Mouse (Mus musculus): ENCODE results near the gene Atf4. TPM values are rescaled to one million over a fixed set of nuclear protein-coding genes. Genes with fewer than 3 reads are reported as not detected.

The Atf4 gene
- 134 and 150 TPM in 2 replicates for polyA plus RNA-seq (2015; fragmentation: Nextera tagmentation; extraction: Ambion mirVana)

- Histone ChIP-seq H3K4me1 (ENCODE audit: control insufficient read depth, insufficient read depth, low read length) (peaks cover 41% of the 10 kb centered on the region), H3K9ac (ENCODE audit: low read length) (peak within 1 kb of the TSS; percentile 100)
These were observed at the start of gene Atf4 for GRCm38 (mm10) chr15:80254847-80255645. Gene Atf4 (plus strand): TSS chr15:80255184.

DNA sequence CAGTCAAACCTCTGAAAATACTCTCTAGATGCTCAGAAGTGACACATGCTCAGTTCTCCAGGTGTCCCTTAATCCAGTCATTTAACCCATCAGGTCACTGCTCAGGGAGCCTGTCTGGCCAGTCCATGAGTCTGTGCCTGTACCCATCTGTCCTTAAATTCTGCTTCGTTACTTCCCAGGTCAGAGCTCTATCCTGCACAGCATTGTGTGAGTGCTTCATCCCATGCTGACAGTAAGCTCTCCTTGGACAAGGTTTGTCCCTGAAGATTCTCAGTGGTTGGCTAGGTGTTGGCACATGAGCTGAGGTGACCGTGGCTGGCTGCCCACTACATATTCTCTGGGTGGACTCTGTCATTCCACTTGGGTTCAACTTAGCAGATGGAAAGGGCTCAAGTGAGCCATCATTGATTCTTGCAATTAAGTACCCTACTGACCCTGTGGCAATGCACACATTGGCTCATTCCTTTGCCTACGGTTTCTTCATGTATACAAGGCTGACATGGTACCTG, 48.9 kb upstream of the Atf4 start:
- no peak for ATAC-seq (ENCODE audit: insufficient read depth, low FRiP score)
- no peak overlapping the region for H3K4me3 ChIP-seq (replicated peaks; ENCODE audit: low read length)
- WGBS = 90% methylated on average over 3 of the region's 3 CpGs
- H3K4me2 ChIP-seq (ENCODE audit: low read depth, low read length) = no peak overlapping the region
- H3K9ac ChIP-seq (ENCODE audit: low read length) = no peak overlapping the region
- H3K4me1 ChIP-seq (ENCODE audit: control insufficient read depth, insufficient read depth, low read length) = no peaks in the 10 kb centered on the region
- no peaks in the 10 kb centered on the region for H3K27me3 ChIP-seq (ENCODE audit: control insufficient read depth, insufficient read depth, low read length)
- no peak overlapping the region for H3K27ac ChIP-seq (ENCODE audit: low read length)
- H3K9me3 ChIP-seq (replicated peaks; ENCODE audit: control insufficient read depth, low read length) = no peaks in the 10 kb centered on the region
- H3K36me3 ChIP-seq (ENCODE audit: control insufficient read depth, insufficient read depth, low read length) = no peaks in the 10 kb centered on the region

More at GRCm38 (mm10) chr15:80254847-80255645, at the start of gene Atf4:
- Histone ChIP-seq H3K4me3 (replicated peaks; ENCODE audit: low read length) (peak within 1 kb of the TSS; percentile 100), H3K27ac (ENCODE audit: low read length) (peak within 1 kb of the TSS; percentile 99), H3K4me2 (ENCODE audit: low read depth, low read length) (peak within 1 kb of the TSS; percentile 94), H3K36me3 (ENCODE audit: control insufficient read depth, insufficient read depth, low read length) (peaks cover 29% of the 10 kb centered on the region), H3K9me3 (replicated peaks; ENCODE audit: control insufficient read depth, low read length) (no peaks in the 10 kb centered on the region), H3K27me3 (ENCODE audit: control insufficient read depth, insufficient read depth, low read length) (no peaks in the 10 kb centered on the region)
- peak; percentile 93 for ATAC-seq (ENCODE audit: insufficient read depth, low FRiP score)
- WGBS = under 1% methylated on average over 62 of the region's 62 CpGs

DNA sequence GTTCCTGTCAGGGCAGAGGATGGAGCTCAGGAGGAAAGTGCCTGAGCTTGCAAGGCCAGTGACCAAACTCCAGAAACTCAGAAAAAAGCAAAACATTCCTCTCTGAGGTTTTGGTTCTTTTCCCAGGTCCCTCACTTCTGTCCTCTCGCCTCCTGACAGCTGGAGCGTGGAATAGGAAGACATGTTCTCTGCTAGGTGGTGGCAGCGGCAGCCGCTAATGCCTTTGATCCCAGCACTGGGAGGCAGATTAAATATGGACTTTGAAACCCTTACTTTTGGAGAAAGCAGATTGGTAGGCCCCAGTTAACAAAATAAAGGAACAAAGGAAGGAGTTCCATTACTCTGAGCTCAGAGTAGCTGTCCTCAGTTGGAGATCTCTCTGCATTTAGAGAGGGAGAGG, 46.5 kb upstream of the Atf4 start:
- peak overlapping the region; percentile 48; the same call in 1 of the 2 replicates for H3K27ac ChIP-seq (ENCODE audit: low read length)

DNA sequence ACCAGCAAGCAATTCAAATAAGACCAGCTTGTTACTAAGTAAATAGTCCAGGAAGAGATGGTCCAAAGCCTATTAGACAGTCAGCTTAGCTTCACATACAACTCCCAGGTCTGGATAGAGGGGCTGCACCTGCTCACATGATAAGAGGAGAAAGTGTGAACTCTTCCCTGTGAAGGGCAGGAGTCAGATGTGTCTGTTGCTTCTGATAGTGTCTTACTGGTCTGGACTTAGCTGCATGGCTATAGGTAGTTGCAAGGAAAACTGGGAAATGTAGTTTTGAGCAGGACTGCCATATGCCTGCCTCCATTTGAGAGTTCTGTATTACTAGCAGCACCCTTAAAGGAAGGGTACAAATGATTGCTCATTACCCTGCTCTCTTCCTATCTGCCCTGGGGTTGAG, 41.3 kb upstream of the Atf4 start:
- no peak for ATAC-seq (ENCODE audit: insufficient read depth, low FRiP score)
- Histone ChIP-seq H3K4me1 (ENCODE audit: control insufficient read depth, insufficient read depth, low read length) (no peaks in the 10 kb centered on the region), H3K4me3 (replicated peaks; ENCODE audit: low read length) (no peak overlapping the region), H3K4me2 (ENCODE audit: low read depth, low read length) (no peak overlapping the region), H3K36me3 (ENCODE audit: control insufficient read depth, insufficient read depth, low read length) (no peaks in the 10 kb centered on the region; the same call in 1 of the 2 replicates), H3K9ac (ENCODE audit: low read length) (no peak overlapping the region), H3K27ac (ENCODE audit: low read length) (no peak overlapping the region), H3K9me3 (replicated peaks; ENCODE audit: control insufficient read depth, low read length) (no peaks in the 10 kb centered on the region), H3K27me3 (ENCODE audit: control insufficient read depth, insufficient read depth, low read length) (no peaks in the 10 kb centered on the region)

More for the DNA sequence above, 46.5 kb upstream of the Atf4 start:
- H3K9ac ChIP-seq (ENCODE audit: low read length) = no peak overlapping the region
- no peak overlapping the region for H3K4me3 ChIP-seq (replicated peaks; ENCODE audit: low read length)
- H3K4me2 ChIP-seq (ENCODE audit: low read depth, low read length) = 0 out of 2 replicates have a peak overlapping the region, but pooled peaks have one; percentile 3
- no peaks in the 10 kb centered on the region for H3K27me3 ChIP-seq (ENCODE audit: control insufficient read depth, insufficient read depth, low read length)
- no peak for ATAC-seq (ENCODE audit: insufficient read depth, low FRiP score)
- no peaks in the 10 kb centered on the region for H3K4me1 ChIP-seq (ENCODE audit: control insufficient read depth, insufficient read depth, low read length)
- H3K9me3 ChIP-seq (replicated peaks; ENCODE audit: control insufficient read depth, low read length) = no peaks in the 10 kb centered on the region
- 31% methylated on average over 4 of the region's 4 CpGs for WGBS
- H3K36me3 ChIP-seq (ENCODE audit: control insufficient read depth, insufficient read depth, low read length) = no peaks in the 10 kb centered on the region; the same call in 1 of the 2 replicates

- no peaks in the 10 kb centered on the region; the same call in 1 of the 2 replicates for H3K36me3 ChIP-seq (ENCODE audit: control insufficient read depth, insufficient read depth, low read length)
- H3K27me3 ChIP-seq (ENCODE audit: control insufficient read depth, insufficient read depth, low read length) = no peaks in the 10 kb centered on the region
- H3K27ac ChIP-seq (ENCODE audit: low read length) = no peak overlapping the region
- no peaks in the 10 kb centered on the region for H3K9me3 ChIP-seq (replicated peaks; ENCODE audit: control insufficient read depth, low read length)
- no peak overlapping the region for H3K4me3 ChIP-seq (replicated peaks; ENCODE audit: low read length)
- H3K9ac ChIP-seq (ENCODE audit: low read length) = no peak overlapping the region
- no peak overlapping the region for H3K4me2 ChIP-seq (ENCODE audit: low read depth, low read length)
- H3K4me1 ChIP-seq (ENCODE audit: control insufficient read depth, insufficient read depth, low read length) = peaks cover 8% of the 10 kb centered on the region; the same call in 1 of the 2 replicates
- ATAC-seq (ENCODE audit: insufficient read depth, low FRiP score) = no peak
- WGBS = 18% methylated on average over 10 of the region's 10 CpGs
These were observed 39.1 kb upstream of the Atf4 start for GRCm38 (mm10) chr15:80215716-80216479.

- Histone ChIP-seq H3K4me3 (replicated peaks; ENCODE audit: low read length) (no peak overlapping the region), H3K27me3 (ENCODE audit: control insufficient read depth, insufficient read depth, low read length) (no peaks in the 10 kb centered on the region), H3K9ac (ENCODE audit: low read length) (no peak overlapping the region), H3K4me1 (ENCODE audit: control insufficient read depth, insufficient read depth, low read length) (peaks cover 8% of the 10 kb centered on the region; the same call in 1 of the 2 replicates), H3K27ac (ENCODE audit: low read length) (no peak overlapping the region), H3K9me3 (replicated peaks; ENCODE audit: control insufficient read depth, low read length) (no peaks in the 10 kb centered on the region), H3K36me3 (ENCODE audit: control insufficient read depth, insufficient read depth, low read length) (no peaks in the 10 kb centered on the region; the same call in 1 of the 2 replicates), H3K4me2 (ENCODE audit: low read depth, low read length) (no peak overlapping the region)
- no peak for ATAC-seq (ENCODE audit: insufficient read depth, low FRiP score)
- WGBS = 62% methylated on average over 9 of the region's 9 CpGs
These were observed 38.5 kb upstream of the Atf4 start for GRCm38 (mm10) chr15:80216480-80216820.

DNA sequence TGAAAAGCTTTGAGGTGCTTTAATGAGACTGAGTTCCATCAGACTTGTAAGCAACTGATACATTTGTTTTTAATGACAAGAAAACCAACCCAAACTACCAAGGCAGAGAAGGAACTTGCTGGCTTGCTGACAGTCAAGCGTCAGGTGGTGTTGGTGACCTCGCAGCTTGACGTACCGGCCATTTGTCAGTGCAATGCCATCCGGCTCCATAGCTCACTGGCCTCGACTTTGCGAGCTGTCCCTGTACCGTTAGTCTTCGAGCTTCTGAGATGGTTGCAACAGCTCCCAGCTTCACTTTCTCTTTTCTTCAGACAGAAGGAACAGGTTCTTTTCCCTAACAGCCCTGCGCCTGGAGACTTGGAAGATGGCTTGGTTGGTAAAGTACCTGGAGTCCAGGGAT, 37.5 kb upstream of the Atf4 start:
- no peak overlapping the region for H3K9ac ChIP-seq (ENCODE audit: low read length)
- H3K36me3 ChIP-seq (ENCODE audit: control insufficient read depth, insufficient read depth, low read length) = no peaks in the 10 kb centered on the region; the same call in 1 of the 2 replicates
- no peak for ATAC-seq (ENCODE audit: insufficient read depth, low FRiP score)
- no peak overlapping the region for H3K4me2 ChIP-seq (ENCODE audit: low read depth, low read length)
- H3K4me1 ChIP-seq (ENCODE audit: control insufficient read depth, insufficient read depth, low read length) = peaks cover 8% of the 10 kb centered on the region; the same call in 1 of the 2 replicates
- no peaks in the 10 kb centered on the region for H3K9me3 ChIP-seq (replicated peaks; ENCODE audit: control insufficient read depth, low read length)
- H3K27ac ChIP-seq (ENCODE audit: low read length) = no peak overlapping the region
- 88% methylated on average over 10 of the region's 10 CpGs for WGBS
- no peak overlapping the region for H3K4me3 ChIP-seq (replicated peaks; ENCODE audit: low read length)
- no peaks in the 10 kb centered on the region for H3K27me3 ChIP-seq (ENCODE audit: control insufficient read depth, insufficient read depth, low read length)

- 21% methylated on average over 14 of the region's 14 CpGs for WGBS
- ATAC-seq (ENCODE audit: insufficient read depth, low FRiP score) = peak; percentile 34; the same call in 1 of the 2 replicates
- no peaks in the 10 kb centered on the region for H3K27me3 ChIP-seq (ENCODE audit: control insufficient read depth, insufficient read depth, low read length)
- H3K9me3 ChIP-seq (replicated peaks; ENCODE audit: control insufficient read depth, low read length) = no peaks in the 10 kb centered on the region
- peak overlapping the region; percentile 42; the same call in 1 of the 2 replicates for H3K9ac ChIP-seq (ENCODE audit: low read length)
- peak overlapping the region; percentile 21; the same call in 1 of the 2 replicates for H3K27ac ChIP-seq (ENCODE audit: low read length)
- H3K36me3 ChIP-seq (ENCODE audit: control insufficient read depth, insufficient read depth, low read length) = no peaks in the 10 kb centered on the region
- H3K4me1 ChIP-seq (ENCODE audit: control insufficient read depth, insufficient read depth, low read length) = peaks cover 8% of the 10 kb centered on the region; the same call in 1 of the 2 replicates
- H3K4me3 ChIP-seq (replicated peaks; ENCODE audit: low read length) = no peak overlapping the region
- H3K4me2 ChIP-seq (ENCODE audit: low read depth, low read length) = peak overlapping the region; percentile 21; the same call in 1 of the 2 replicates
These were observed 35.8 kb upstream of the Atf4 start for GRCm38 (mm10) chr15:80219211-80219610.
